Mouse (Mus musculus) thymus, adult 2 months (tissue): ENCODE results near the gene Mrs2. TPM values are rescaled to one million over a fixed set of nuclear protein-coding genes. Genes with fewer than 3 reads are reported as not detected.
A peak's percentile ranks its signal among the peaks of the same experiment; 100 is the strongest.

ENCODE experiments used
- DNase-seq: peaks from one replicate; pipeline ENCODE4 v3.0.0; 2021
- H3K27ac ChIP-seq: fragments of 200-500 bp; 2 replicates; pipeline ENCODE4 v1.5.1; 2012; ENCODE audit warnings: low read length, control low read depth; ENCODE audit not compliant: control insufficient read depth, insufficient read depth
- H3K27me3 ChIP-seq: fragments of 200-500 bp; 2 replicates; pipeline ENCODE4 v1.6.1; 2012; ENCODE audit warnings: mild to moderate bottlenecking, low read length, moderate library complexity, mixed read lengths; ENCODE audit not compliant: control insufficient read depth, insufficient read depth
- H3K36me3 ChIP-seq: fragments of 200-500 bp; 2 replicates; pipeline ENCODE4 v1.6.1; 2012; ENCODE audit warnings: mild to moderate bottlenecking, low read length, moderate library complexity; ENCODE audit not compliant: control insufficient read depth, insufficient read depth
- H3K4me1 ChIP-seq: fragments of 200-500 bp; replicated peaks from 2 replicates; pipeline ENCODE4 v1.6.1; 2012; ENCODE audit warnings: low read length; ENCODE audit not compliant: control insufficient read depth, insufficient read depth
- H3K4me3 ChIP-seq: fragments of 200-500 bp; 2 replicates; pipeline ENCODE4 v1.5.1; 2012; ENCODE audit warnings: mild to moderate bottlenecking, low read length, control low read depth, moderate library complexity; ENCODE audit not compliant: control insufficient read depth, insufficient read depth
- CTCF ChIP-seq: fragments of 200-500 bp; IDR thresholded peaks from 2 replicates; pipeline ENCODE4 v1.5.1; 2012; ENCODE audit warnings: mild to moderate bottlenecking, control low read depth, low read length, moderate library complexity, borderline replicate concordance; ENCODE audit not compliant: control insufficient read depth, poor library complexity, insufficient read depth; ENCODE audit errors: extremely low read depth
- POLR2A ChIP-seq: fragments of 200-500 bp; IDR thresholded peaks from 2 replicates; pipeline ENCODE4 v1.6.1; 2012; ENCODE audit warnings: mild to moderate bottlenecking, low read length, control low read depth, moderate library complexity; ENCODE audit not compliant: control insufficient read depth, poor library complexity, insufficient read depth; ENCODE audit errors: extremely low read depth
- WGBS: fragments of 180-500 bp; shearing (Covaris S2); methylation state at CpG from one replicate; pipeline ENCODE4 v1.1.7; 2018; 5-methylcytosine and 5-hydroxymethylcytosine counted together
- polyA plus RNA-seq: library from polyadenylated mRNA; depleted of rRNA; stranded (reverse); fragments of >200 nt; gene quantifications from 2 replicates; pipeline ENCODE4 v1.2.3, GENCODE M21; 2012

Gene Mrs2
- polyA plus RNA-seq, 1 experiment = 39.1 TPM

DNA sequence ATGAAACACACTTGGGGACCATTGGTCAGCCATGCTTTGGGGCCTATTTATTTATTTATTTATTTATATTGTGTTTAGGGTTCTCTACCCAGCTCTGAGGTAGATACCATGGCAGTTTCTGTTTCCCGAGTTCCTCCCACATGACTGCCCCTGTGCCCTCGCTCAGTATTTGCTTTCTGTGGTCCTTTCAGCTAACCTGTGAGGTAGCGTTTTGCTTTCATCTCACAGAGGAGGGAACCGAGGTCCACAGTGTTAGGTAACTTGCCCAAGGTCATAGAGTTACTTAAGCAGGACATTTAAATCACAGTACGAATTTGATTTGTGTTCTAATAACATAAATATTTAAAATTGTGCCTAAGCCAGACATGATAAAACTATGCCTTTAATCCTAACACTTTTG is 73.0 kb downstream of the Mrs2 start:
- no peak overlapping the region for H3K27ac ChIP-seq
- DNase-seq = no peak
- H3K27me3 ChIP-seq = no peaks in the 10 kb centered on the region
- WGBS = 93% methylated on average over 5 of the region's 5 CpGs
- no peaks in the 10 kb centered on the region for H3K36me3 ChIP-seq
- no peaks in the 10 kb centered on the region for H3K4me1 ChIP-seq
- no peak overlapping the region for H3K4me3 ChIP-seq
- TF ChIP-seq POLR2A (no peak), CTCF (no peak)

DNA sequence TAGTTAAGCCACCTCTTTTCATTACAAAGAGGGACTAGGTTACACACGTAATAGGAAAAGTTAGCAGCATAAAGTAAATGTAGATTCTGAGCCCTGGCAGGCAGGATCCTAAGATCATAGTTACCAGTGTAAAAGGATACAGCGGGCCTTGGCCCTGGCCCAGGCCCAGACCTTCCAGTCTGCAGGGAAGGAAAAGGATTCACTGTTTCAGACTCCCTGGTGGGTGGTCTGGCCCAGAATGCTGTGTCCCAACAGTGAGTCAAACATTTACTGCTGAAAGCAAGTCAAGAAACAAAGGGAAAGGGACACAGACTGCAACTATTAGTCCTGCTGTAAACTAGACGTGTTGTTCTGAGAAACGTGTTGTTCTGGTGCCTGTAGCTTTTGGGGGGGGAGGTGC is 74.6 kb downstream of the Mrs2 start:
- no peak for TF ChIP-seq CTCF
- TF ChIP-seq POLR2A = no peak
- no peaks in the 10 kb centered on the region for H3K36me3 ChIP-seq
- WGBS = 84% methylated on average over 4 of the region's 4 CpGs
- no peak overlapping the region for H3K27ac ChIP-seq
- H3K4me3 ChIP-seq = no peak overlapping the region
- H3K27me3 ChIP-seq = no peaks in the 10 kb centered on the region
- DNase-seq = no peak
- no peaks in the 10 kb centered on the region for H3K4me1 ChIP-seq

GRCm38 (mm10) chr13:24943303-24943702 is 76.9 kb downstream of the Mrs2 start:
- Histone ChIP-seq H3K27me3 (no peaks in the 10 kb centered on the region), H3K4me1 (no peaks in the 10 kb centered on the region), H3K4me3 (no peak overlapping the region), H3K27ac (no peak overlapping the region), H3K36me3 (no peaks in the 10 kb centered on the region)
- TF ChIP-seq POLR2A = no peak
- TF ChIP-seq CTCF = no peak
- 75% methylated on average over 8 of the region's 8 CpGs for WGBS
- DNase-seq = no peak

- Histone ChIP-seq H3K4me1 (peaks cover 5% of the 10 kb centered on the region; the same call in 1 of the 2 replicates), H3K27ac (no peak within 1 kb of the TSS), H3K27me3 (no peaks in the 10 kb centered on the region), H3K4me3 (no peak within 1 kb of the TSS), H3K36me3 (no peaks in the 10 kb centered on the region)
- TF ChIP-seq CTCF (no peak), POLR2A (no peak)
- no peak for DNase-seq
- WGBS = 67% methylated on average over 17 of the region's 17 CpGs
Observed at GRCm38 (mm10) chr13:24942512-24943282, 77.5 kb downstream of the Mrs2 start, which contains the start of gene Gpld1. Gene Gpld1, plus strand, starts transcription at chr13:24943152.

- peaks cover 6% of the 10 kb centered on the region; the same call in 1 of the 2 replicates for H3K4me1 ChIP-seq
- TF ChIP-seq POLR2A = no peak
- no peaks in the 10 kb centered on the region for H3K36me3 ChIP-seq
- peaks cover 3% of the 10 kb centered on the region; the same call in 1 of the 2 replicates for H3K27me3 ChIP-seq
- 94% methylated on average over 9 of the region's 9 CpGs for WGBS
- no peak for DNase-seq
- no peak overlapping the region for H3K4me3 ChIP-seq
- no peak overlapping the region for H3K27ac ChIP-seq
Observed at GRCm38 (mm10) chr13:24939472-24939871, 80.7 kb downstream of the Mrs2 start.

DNA sequence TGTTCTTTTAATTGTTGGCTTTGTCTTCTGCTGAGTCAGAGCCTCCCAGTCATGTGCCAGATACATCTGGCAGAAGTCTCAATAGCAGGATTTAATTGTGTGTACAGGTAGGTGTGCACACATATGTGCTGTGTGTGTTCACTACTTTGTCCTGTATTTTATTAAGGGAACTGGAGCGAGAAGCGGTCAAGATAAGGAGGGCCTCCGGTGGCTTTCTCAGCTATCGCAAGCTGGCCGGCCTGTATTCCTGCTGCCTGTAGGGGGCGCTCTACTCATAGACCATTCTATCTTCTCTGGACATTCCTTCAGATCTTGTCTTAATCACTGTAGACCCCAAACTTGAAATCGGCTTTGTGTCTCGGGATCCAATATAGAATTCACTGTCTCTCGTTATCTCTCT is 81.5 kb downstream of the Mrs2 start:
- Histone ChIP-seq H3K4me3 (no peak overlapping the region), H3K36me3 (no peaks in the 10 kb centered on the region), H3K27ac (no peak overlapping the region), H3K27me3 (peaks cover 3% of the 10 kb centered on the region; the same call in 1 of the 2 replicates), H3K4me1 (peaks cover 6% of the 10 kb centered on the region; the same call in 1 of the 2 replicates)
- DNase-seq = peak; percentile 61
- 22% methylated on average over 9 of the region's 9 CpGs for WGBS
- TF ChIP-seq POLR2A (no peak), CTCF (peak; percentile 76; the same call in 1 of the 2 replicates)
